Mouse (Mus musculus) myocyte (in vitro differentiated cells): ENCODE measurements around the gene Prss38. TPM values are rescaled to one million over a fixed set of nuclear protein-coding genes. Genes with fewer than 3 reads are reported as not detected.

Source experiments
- H3K27me3 ChIP-seq: one replicate; pipeline ENCODE4 v1.6.1; 2011; ENCODE audit not compliant: control insufficient read depth, insufficient read depth, insufficient read length
- H3K36me3 ChIP-seq: one replicate; pipeline ENCODE4 v1.6.1; 2011; ENCODE audit not compliant: control insufficient read depth, insufficient read depth
- H3K4me2 ChIP-seq: one replicate; pipeline ENCODE4 v1.6.1; 2011; ENCODE audit warnings: low read depth, control low read depth
- H3K4me3 ChIP-seq: one replicate; pipeline ENCODE4 v1.5.1; 2011; ENCODE audit warnings: mild to moderate bottlenecking, control low read depth, moderate library complexity
- H3K79me2 ChIP-seq: one replicate; pipeline ENCODE4 v1.6.1; 2011; ENCODE audit not compliant: control insufficient read depth, insufficient read depth
- H3ac ChIP-seq: one replicate; pipeline ENCODE4 v1.6.1; 2011; ENCODE audit not compliant: control insufficient read depth, insufficient read length
- CEBPB ChIP-seq: IDR thresholded peaks from 2 replicates; pipeline ENCODE4 v1.6.1; 2011; ENCODE audit warnings: mild to moderate bottlenecking, moderate library complexity; ENCODE audit not compliant: poor library complexity, insufficient read depth, severe bottlenecking
- E2F4 ChIP-seq: IDR thresholded peaks from one replicate; pipeline ENCODE4 v1.6.1; 2011; ENCODE audit warnings: mild to moderate bottlenecking, control low read depth, moderate library complexity; ENCODE audit not compliant: insufficient read depth
- MAX ChIP-seq: IDR thresholded peaks from one replicate; pipeline ENCODE4 v1.6.1; 2011; ENCODE audit warnings: low read depth, mild to moderate bottlenecking, control low read depth
- MYOD1 ChIP-seq, 3 experiments: IDR thresholded peaks; one replicate each; pipeline ENCODE4 v1.6.1; 2011; ENCODE audit warnings: control low read depth in 2 of 3, low read depth in 2 of 3, mild to moderate bottlenecking in 2 of 3, moderate library complexity in 1 of 3; ENCODE audit not compliant: insufficient read length in 2 of 3, control insufficient read depth in 1 of 3
- MYOG ChIP-seq, 3 experiments: IDR thresholded peaks; one replicate each; pipeline ENCODE4 v1.6.1; 2011; ENCODE audit warnings: control low read depth in 2 of 3, low read depth in 2 of 3, mild to moderate bottlenecking in 2 of 3; ENCODE audit not compliant: insufficient read length in 2 of 3, control insufficient read depth in 1 of 3, insufficient read depth in 1 of 3
- POLR2A ChIP-seq: IDR thresholded peaks from one replicate; pipeline ENCODE4 v1.6.1; 2011; ENCODE audit warnings: low read depth, mild to moderate bottlenecking, control low read depth, moderate library complexity; ENCODE audit not compliant: insufficient read length
- POLR2AphosphoS2 ChIP-seq: IDR thresholded peaks from one replicate; pipeline ENCODE4 v1.6.1; 2011; ENCODE audit warnings: low read depth, control low read depth; ENCODE audit not compliant: insufficient read length
- REST ChIP-seq: IDR thresholded peaks from one replicate; pipeline ENCODE4 v1.6.1; 2011; ENCODE audit warnings: mild to moderate bottlenecking, control low read depth, moderate library complexity; ENCODE audit not compliant: insufficient read depth, insufficient read length
- SRF ChIP-seq: IDR thresholded peaks from one replicate; pipeline ENCODE4 v1.6.1; 2011; ENCODE audit warnings: low read depth; ENCODE audit not compliant: control insufficient read depth, insufficient read length
- TCF12 ChIP-seq: IDR thresholded peaks from one replicate; pipeline ENCODE4 v1.6.1; 2011; ENCODE audit warnings: mild to moderate bottlenecking, control low read depth; ENCODE audit not compliant: poor library complexity, insufficient read depth, severe bottlenecking
- TCF3 ChIP-seq: IDR thresholded peaks from one replicate; pipeline ENCODE4 v1.6.1; 2011; ENCODE audit warnings: low read depth, control low read depth; ENCODE audit not compliant: insufficient read length
- USF1 ChIP-seq: IDR thresholded peaks from one replicate; pipeline ENCODE4 v1.6.1; 2011; ENCODE audit warnings: low read depth, mild to moderate bottlenecking, control low read depth, moderate library complexity
- polyA plus RNA-seq: library from polyadenylated mRNA; unstranded; fragments of >200 nt; fragmentation: generic; extraction: Trizol; gene quantifications from one replicate; pipeline ENCODE4 v1.2.1, GENCODE M21; 2012; ENCODE audit warnings: missing spikeins

Prss38 gene
- polyA plus RNA-seq, 1 experiment = not detected

DNA sequence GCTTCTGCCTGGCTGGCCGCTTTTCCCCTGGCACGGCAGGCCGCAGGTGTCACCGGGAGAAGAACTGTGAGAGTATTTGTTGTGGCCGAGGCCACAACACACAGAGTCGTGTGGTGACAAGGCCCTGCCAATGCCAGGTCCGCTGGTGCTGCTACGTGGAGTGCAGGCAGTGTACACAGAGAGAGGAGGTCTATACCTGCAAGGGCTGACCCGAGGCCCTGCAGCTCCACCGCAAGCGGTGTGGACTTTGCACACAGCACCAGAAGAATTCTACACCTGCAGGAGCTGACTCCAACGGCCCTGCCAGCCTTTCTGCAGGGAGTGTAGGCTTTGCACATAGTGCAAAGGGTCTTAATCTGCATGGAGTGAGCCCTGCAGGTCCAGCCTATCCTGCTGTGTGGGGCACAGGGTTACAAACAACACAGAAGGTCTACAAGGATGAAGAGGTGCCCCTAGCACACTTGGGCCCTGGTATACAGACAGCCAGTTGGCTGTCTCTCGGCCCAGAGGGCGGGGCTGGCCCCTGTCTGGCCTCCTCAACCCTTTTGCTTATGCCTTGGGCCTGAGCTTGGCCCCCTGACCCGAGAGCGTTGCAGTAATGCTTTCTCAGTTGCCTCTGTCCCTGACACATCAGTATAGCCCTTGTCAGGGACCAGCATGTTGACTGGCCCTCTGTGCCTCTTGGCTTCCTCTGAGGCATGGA is 44.1 kb downstream of the Prss38 start:
- H3ac ChIP-seq = no peak overlapping the region
- no peak overlapping the region for H3K4me3 ChIP-seq
- H3K27me3 ChIP-seq = no peaks in the 10 kb centered on the region
- H3K36me3 ChIP-seq = no peaks in the 10 kb centered on the region
- TF ChIP-seq MAX (no peak), TCF3 (no peak), REST (no peak), MYOG (IDR thresholded peaks at IDR 0.05; ENCODE audit: control insufficient read depth in 1 of 3, insufficient read depth in 1 of 3, insufficient read length in 2 of 3, low read depth in 2 of 3) (no peak), USF1 (no peak), POLR2AphosphoS2 (no peak), SRF (no peak), TCF12 (no peak), POLR2A (no peak), E2F4 (no peak), CEBPB (no peak), MYOD1 (IDR thresholded peaks at IDR 0.05; ENCODE audit: control insufficient read depth in 1 of 3, insufficient read length in 2 of 3, low read depth in 2 of 3) (no peak)
- no peaks in the 10 kb centered on the region for H3K79me2 ChIP-seq
- H3K4me2 ChIP-seq = no peak overlapping the region

DNA sequence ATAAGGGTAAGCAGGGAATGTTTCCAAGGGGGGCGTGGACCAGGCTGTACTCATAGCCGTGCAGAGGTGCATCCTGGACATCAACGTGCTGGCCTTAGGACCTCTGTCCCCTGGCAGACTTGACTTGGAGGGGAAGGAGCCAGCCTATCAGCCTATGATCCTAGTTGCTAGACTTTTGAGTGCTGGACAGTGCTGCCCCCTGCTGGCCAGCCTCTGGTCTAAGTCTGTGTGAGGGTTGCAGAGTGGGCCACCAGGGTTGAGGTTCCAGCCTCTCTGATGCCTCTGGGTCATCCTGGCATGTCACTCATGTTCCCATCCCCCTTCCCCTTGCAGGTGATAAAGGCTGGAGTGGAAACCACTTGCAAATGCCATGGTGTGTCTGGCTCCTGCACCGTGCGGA is 44.9 kb downstream of the Prss38 start:
- no peaks in the 10 kb centered on the region for H3K27me3 ChIP-seq
- H3K36me3 ChIP-seq = no peaks in the 10 kb centered on the region
- H3ac ChIP-seq = no peak overlapping the region
- no peak overlapping the region for H3K4me3 ChIP-seq
- TF ChIP-seq CEBPB = no peak
- no peak for TF ChIP-seq POLR2A
- H3K4me2 ChIP-seq = no peak overlapping the region
- no peaks in the 10 kb centered on the region for H3K79me2 ChIP-seq

DNA sequence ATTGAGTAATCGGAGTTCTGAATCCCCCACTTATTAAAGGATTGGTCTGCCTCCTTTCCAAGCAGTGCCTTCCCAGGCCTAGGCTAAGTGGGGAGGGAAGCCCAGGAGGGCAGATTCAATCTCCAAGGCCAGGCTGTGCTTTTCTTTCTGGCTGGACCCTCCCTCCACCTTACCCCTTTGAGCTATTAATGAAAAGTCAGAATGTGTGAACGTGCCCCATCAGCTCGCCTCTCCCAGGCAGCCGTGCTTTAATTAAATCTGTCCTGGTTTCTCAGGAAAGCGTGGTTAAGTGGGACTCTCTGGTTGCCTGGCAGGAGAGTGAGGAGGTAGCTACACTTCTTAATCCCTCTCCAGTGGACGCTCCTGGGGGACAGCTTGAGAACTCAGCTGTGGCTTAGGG is 45.8 kb downstream of the Prss38 start:
- Histone ChIP-seq H3K4me2 (no peak overlapping the region), H3ac (no peak overlapping the region), H3K27me3 (no peaks in the 10 kb centered on the region), H3K4me3 (no peak overlapping the region), H3K79me2 (no peaks in the 10 kb centered on the region), H3K36me3 (no peaks in the 10 kb centered on the region)
- TF ChIP-seq TCF12 = no peak
- TF ChIP-seq MAX = no peak
- no peak for TF ChIP-seq REST
- no peak for TF ChIP-seq USF1
- TF ChIP-seq MYOD1 (IDR thresholded peaks at IDR 0.05; ENCODE audit: control insufficient read depth in 1 of 3, insufficient read length in 2 of 3, low read depth in 2 of 3) = no peak

DNA sequence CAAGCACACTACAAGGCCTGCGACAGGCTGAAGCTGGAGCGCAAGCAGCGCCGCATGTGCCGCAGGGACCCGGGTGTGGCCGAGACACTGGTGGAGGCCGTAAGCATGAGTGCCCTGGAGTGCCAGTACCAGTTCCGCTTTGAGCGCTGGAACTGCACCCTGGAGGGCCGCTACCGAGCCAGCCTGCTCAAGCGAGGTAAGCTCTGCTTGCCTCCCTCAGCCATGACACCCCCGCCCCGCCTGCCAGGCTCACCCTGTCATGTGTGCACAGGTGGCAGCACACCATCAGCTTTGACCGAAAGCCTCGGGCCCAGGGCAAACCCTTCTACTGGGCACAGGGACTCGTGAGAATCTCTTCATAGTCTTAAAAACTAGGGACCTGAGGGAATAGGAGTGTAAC is 47.8 kb downstream of the Prss38 start:
- no peak overlapping the region for H3ac ChIP-seq
- H3K4me2 ChIP-seq = no peak overlapping the region
- peak in 1 of 3 experiments; percentile 28 for TF ChIP-seq MYOG (IDR thresholded peaks at IDR 0.05; ENCODE audit: control insufficient read depth in 1 of 3, insufficient read depth in 1 of 3, insufficient read length in 2 of 3, low read depth in 2 of 3)
- no peak for TF ChIP-seq CEBPB
- no peak overlapping the region for H3K4me3 ChIP-seq
- H3K27me3 ChIP-seq = no peaks in the 10 kb centered on the region
- no peaks in the 10 kb centered on the region for H3K79me2 ChIP-seq
- no peaks in the 10 kb centered on the region for H3K36me3 ChIP-seq

DNA sequence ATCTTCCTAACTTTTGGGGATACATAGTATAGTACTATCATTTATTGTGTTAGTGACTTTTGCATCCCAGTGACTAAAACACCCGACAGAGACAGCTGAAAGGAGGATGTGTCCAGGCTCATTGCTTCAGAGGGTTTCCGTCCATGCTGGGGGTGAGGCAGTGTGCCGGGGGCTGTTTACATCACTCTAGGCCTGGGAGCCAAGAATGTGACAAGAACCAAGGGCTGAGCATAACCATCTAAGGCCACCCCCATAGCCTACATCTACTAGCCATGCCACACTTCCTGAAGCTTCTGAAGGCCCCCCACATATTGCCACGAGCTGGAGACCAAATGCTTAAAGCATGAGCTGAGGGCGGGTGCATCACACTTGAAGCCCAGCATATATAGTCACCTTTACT is 50.7 kb downstream of the Prss38 start:
- no peak overlapping the region for H3K4me3 ChIP-seq
- no peaks in the 10 kb centered on the region for H3K27me3 ChIP-seq
- H3K4me2 ChIP-seq = no peak overlapping the region
- no peak overlapping the region for H3ac ChIP-seq
- H3K36me3 ChIP-seq = no peaks in the 10 kb centered on the region
- no peaks in the 10 kb centered on the region for H3K79me2 ChIP-seq
- TF ChIP-seq REST (no peak), MAX (no peak), MYOD1 (IDR thresholded peaks at IDR 0.05; ENCODE audit: control insufficient read depth in 1 of 3, insufficient read length in 2 of 3, low read depth in 2 of 3) (no peak), SRF (no peak), CEBPB (no peak), TCF12 (no peak), TCF3 (no peak), POLR2AphosphoS2 (no peak), POLR2A (no peak), E2F4 (no peak), MYOG (IDR thresholded peaks at IDR 0.05; ENCODE audit: control insufficient read depth in 1 of 3, insufficient read depth in 1 of 3, insufficient read length in 2 of 3, low read depth in 2 of 3) (no peak), USF1 (no peak)

DNA sequence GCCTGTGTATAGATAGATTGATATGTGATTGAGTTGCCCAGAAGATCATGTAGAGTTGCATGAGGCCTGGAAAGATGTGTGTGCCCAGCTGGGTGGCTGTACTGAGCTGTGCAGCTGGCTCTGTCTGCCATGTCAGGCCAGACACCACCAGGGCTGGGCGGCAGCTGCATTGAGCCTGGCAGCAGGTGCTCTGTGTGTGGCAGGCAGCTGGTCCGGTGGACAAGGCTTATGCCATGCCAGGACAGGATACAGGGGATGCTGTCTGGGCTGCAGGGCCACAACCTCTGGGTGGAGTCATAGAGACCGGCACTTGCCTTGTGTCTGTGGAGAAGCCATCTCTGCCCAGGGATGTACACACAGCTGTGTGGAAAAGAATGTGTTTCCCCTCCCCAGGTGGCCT is 52.5 kb downstream of the Prss38 start:
- Histone ChIP-seq H3K79me2 (no peaks in the 10 kb centered on the region), H3K36me3 (no peaks in the 10 kb centered on the region), H3ac (no peak overlapping the region), H3K4me3 (no peak overlapping the region), H3K27me3 (no peaks in the 10 kb centered on the region), H3K4me2 (no peak overlapping the region)
- no peak for TF ChIP-seq E2F4
- peak; percentile 49 to 100 (median 99) for TF ChIP-seq MYOD1 (IDR thresholded peaks at IDR 0.05; ENCODE audit: control insufficient read depth in 1 of 3, insufficient read length in 2 of 3, low read depth in 2 of 3)
- peak; percentile 99 to 100 (median 99) for TF ChIP-seq MYOG (IDR thresholded peaks at IDR 0.05; ENCODE audit: control insufficient read depth in 1 of 3, insufficient read depth in 1 of 3, insufficient read length in 2 of 3, low read depth in 2 of 3)
- no peak for TF ChIP-seq USF1
- TF ChIP-seq POLR2A = no peak
- TF ChIP-seq CEBPB = no peak
- TF ChIP-seq POLR2AphosphoS2 = no peak
- TF ChIP-seq TCF3 = peak; percentile 100
- no peak for TF ChIP-seq MAX
- TF ChIP-seq TCF12 = peak; percentile 100
- peak; percentile 70 for TF ChIP-seq SRF
- TF ChIP-seq REST = no peak
